Mouse (Mus musculus): ENCODE measurements around the gene Irgm2.

- TF ChIP-seq POLR2A (IDR thresholded peaks at IDR 0.05; ENCODE audit: borderline replicate concordance, low read depth, low read length) (no peak), CTCF (IDR thresholded peaks at IDR 0.05; ENCODE audit: low read depth, low read length) (no peak)
Observed at GRCm38 (mm10) chr11:58263516-58263915, 64.1 kb downstream of the Irgm2 start.

Measured in bone marrow macrophage, adult 2 months (primary cell).